Mouse (Mus musculus) bone marrow macrophage, adult 2 months (primary cell): ENCODE measurements around the gene Zbtb45.

Source experiments
- CTCF ChIP-seq: IDR thresholded peaks from 2 replicates; pipeline ENCODE4 v1.5.1; 2012; ENCODE audit warnings: low read depth, mild to moderate bottlenecking, low read length, moderate library complexity
- POLR2A ChIP-seq: IDR thresholded peaks from 2 replicates; pipeline ENCODE4 v1.6.1; 2012; ENCODE audit warnings: mild to moderate bottlenecking, low read depth, low read length, borderline replicate concordance

DNA sequence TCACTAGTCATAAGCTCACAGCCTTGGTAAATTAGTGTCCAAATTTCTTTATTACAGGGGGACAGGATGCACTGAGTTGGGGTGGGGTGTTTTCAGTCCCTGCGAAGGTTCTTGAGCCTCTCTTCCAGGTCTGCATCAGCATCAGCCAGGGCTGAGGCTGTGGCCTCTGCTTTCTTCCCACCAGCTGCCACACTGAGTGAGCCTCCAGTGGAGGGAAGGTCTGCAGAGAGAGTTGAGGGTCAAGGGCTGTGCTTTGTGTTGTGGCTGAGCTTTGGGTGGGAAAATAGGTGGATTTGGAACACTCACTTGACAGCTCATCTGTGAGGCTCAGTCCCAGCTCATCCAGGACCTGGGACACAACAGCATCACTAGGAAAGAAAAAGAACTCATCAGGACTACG is 22.1 kb upstream of the Zbtb45 start:
- TF ChIP-seq POLR2A (no peak), CTCF (no peak)
